Mouse (Mus musculus) right cerebral cortex, adult 2 months (tissue): ENCODE results near the gene Tcp1.
A peak's percentile ranks its signal among the peaks of the same experiment; 100 is the strongest.
"Not testable (repeated sequence)": the region's sequence is repeated elsewhere in the genome, so short reads cannot be mapped to it uniquely, and the experiment has no call there.

ENCODE experiments used
- DNase-seq, 2 experiments: peaks; one replicate each; pipeline ENCODE4 v3.0.0; 2021 to 2022; ENCODE audit warnings: low spot score in 2 of 2

Gene Tcp1

DNA sequence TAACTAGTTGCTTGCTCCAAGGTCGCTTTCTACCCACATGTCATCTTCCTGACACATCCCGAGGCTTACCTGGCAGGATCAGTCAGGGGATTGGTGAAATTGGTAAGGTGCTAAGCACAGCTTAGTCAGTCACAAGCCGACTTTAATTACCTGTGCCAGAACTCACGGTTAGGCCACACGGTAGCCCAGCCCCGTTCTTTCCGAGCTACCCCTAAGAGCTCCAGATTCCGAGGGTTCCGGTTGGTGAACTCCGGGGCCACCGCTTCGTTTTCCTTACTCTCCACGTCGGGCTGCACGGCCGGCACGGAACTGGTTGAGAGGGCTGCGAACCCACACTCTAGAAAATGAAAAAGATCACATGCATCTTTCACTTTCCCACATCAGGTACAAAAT is at the start of gene Tcp1:
Gene Tcp1 (plus strand): TSS at position 214 of the 393 bp plus-strand sequence.
- peak in 1 of 2 experiments; percentile 10 for DNase-seq

DNA sequence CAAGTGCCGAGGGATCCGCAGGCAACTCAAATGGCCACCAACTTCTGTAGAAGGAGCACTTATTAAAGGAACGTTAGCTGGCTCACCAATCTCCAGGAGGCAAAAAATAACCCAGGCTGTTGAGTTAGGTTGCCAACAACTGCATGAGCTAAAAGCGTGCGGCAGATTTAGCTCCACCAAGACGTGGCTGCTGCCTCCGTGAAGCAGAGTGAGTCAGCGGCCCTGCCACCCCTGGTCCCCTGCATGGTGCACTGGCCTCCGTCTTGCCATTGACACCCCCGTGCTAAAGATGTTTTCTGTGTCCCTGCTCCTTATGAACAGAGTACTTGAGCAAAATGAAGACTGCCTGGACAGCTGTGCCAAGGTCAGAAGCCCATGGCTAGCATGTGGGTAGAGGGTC is 48.6 kb upstream of the Tcp1 start:
- peak; percentile 72 to 78 for DNase-seq

DNA sequence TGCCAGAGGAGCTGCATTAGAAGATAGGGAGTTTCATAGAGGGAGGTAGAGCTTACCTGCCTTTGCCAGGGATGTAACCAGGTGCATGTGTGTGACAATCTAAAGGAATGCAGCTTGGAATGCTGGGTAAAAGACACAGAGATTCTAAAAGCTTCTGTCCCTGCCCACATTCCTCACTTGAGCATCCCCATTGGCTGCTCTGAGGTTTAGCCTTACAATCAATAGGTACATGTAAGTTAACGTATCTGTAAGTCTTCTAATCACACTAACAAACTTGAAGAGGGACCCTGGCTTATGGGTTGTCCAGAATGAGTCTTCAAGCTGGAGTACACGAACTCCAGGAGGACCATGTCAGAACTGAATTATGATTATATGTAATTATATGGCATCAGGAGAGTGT is 47.5 kb upstream of the Tcp1 start, which contains the start of gene Mas1:
Gene Mas1 (minus strand): TSS at position 101 of the 400 bp plus-strand sequence.
- DNase-seq: no peak

DNA sequence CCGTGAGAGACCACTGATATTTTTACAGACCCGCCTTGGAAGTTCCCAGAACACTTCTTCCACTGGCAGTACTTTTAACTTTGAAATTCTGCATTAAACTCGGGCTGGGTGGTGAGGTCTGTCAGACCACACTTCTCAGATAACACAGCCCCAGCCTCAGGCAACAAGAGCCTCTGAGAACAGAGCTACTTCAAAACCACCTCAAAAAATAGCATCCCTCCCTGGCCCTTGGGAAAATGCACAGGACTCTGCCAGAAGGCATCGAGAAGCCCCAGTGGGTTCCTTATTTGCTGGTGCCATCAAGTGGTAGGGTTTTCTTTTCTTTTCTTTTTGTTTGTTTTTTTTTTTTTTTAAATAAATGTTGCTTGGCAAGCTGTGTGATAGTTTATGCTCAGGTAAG is 46.9 kb upstream of the Tcp1 start:
- DNase-seq: no peak

DNA sequence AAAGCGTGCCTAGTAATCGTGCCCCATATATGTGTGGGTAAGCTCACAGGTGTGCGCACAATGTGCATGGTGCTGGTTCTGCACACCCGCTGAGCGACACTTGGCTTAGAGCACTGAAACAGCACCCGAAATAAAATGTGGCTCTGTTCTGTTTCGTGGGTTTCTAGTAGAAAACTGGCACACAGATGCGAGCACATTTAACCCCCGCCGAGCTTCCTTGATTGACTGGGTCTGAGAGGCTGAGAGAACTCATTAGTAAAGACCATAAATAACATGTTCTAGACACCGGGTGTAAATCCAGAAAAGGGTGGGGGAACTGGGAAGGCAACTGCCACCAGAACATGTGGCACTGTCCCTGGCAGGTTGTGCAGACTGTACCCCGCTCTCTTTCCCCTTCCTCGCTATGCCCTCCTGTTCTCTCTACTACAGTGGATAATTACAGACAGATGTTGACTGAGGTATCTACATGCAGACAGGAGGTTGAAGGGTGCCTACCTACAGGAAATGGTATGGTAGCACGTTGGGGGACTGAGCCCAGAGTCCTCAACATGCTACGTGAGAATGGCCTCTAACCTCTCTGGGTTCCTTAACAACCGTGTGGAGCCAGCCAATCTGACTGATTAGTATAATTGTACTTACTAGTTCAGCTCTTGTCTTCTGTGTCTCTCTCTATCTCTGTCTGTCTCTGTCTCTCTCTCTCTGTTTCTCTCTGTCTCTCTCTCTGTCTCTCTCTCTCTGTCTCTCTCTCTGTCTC is 43.0 kb upstream of the Tcp1 start:
- DNase-seq: peak in 1 of 2 experiments; percentile 60

DNA sequence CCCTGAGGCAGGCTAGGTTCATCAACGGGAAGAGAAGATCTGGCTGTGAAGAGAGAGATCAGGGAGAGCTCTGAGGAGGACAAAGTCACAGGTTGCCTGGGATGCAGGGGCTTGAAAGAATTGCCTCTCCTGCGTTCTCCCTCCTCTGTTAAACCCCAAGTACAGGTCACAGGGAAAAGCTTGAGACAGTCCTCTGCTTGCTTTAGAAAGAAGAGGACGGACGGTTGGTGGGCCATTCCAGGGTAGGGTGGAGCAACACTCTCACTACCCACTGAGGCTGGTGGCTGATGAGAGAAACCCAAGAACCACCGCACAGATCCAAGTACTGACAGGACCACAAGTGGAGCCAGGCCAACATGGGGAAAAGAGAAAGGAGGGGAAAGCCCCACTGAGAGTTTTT is 39.8 kb upstream of the Tcp1 start, which contains the start of gene Mrgprh:
Gene Mrgprh (plus strand): TSS at position 301 of the 400 bp plus-strand sequence.
- no peak for DNase-seq

DNA sequence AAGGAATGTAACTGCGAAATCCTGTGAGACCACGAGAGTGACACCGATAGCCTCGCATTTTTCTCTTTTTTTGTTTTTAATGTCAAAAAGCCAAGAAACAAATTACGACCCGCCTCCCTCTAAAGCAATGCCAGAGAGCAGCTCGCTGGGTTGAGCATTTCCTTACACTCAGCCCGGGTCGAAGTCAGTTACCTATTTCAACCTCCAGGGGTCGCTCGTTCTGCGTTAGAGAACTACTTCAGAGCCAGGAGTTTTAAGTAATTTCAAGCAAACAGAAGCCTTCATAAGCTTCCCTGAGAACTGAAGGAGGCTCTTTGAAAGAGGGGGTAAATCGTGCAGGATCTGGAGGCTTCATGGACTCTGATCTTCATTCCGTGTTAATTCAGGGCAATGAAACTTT is 35.3 kb upstream of the Tcp1 start:
- DNase-seq: peak; percentile 93 to 94

DNA sequence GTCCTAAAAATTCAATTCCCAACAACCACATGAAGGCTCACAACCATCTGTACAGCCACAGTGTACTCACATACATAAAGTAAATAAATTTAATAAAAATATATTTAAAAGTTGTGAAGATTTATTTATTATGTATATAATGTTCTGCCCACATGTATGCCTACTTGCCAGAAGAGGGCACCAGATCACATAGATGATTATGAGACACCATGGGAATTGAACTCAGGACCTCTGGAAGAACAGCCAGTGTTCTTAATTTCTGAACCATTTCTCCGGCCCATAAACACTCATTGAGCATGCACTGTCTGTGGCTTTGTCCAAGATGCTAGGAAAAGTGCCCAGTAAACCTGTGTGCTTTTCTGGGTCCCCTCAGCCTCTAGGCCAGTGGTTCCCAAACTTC is 34.3 kb upstream of the Tcp1 start:
- DNase-seq: no peak

DNA sequence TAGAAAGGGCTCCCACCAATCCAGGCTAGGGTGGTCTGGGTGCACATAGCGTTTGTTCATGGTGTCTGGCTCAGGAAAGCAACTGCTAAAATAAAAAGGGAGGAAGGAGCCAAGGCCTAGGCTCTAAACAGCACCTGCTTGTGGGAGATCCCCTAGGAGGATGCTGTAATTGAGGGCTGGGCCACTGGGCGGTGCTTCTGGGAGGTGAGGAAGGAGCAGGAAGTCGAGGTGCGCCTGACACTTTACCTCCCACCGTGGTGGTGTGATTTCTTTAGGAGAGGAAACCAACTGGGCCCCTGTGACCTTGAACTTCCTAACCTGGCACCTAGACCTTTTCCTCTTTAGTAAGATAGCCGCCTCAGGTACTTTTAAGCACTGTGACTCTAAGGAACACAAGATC is 28.9 kb upstream of the Tcp1 start:
- no peak for DNase-seq

DNA sequence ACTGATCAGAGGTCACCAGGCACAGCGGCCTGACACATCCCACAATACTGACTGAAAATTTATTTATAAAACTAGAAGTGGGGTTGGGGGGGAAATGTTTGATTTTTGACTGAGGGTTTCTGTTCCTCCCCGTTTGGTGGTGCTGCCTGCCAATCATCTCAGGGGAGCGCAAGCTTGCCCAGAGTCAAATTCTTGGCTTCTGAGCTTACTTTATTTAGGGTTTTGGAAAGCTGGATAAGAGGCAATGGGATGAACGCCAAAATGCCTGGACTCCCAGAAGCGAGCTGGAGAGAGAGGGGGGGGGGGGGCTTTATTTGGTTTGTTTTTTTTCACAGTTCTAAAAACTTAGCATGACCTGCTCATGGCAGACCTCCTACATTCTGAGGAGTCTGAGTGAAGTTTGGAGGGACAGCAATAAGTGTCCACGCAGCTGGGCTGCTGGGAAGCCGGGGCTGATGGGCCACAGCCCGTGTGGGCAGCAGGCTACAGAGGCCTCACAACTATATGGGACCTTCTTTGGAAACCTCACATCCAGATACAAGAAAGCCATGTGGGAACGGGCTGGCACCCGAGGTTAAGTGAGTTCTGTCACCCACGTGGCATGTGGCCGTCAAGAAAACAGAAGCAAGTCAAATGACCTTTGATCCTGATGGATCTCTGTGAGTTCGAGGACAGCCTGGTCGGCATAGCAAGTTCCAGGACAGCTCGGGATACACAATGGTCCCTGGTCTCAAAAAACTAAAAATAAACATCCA is 28.3 kb upstream of the Tcp1 start:
- no peak for DNase-seq

DNA sequence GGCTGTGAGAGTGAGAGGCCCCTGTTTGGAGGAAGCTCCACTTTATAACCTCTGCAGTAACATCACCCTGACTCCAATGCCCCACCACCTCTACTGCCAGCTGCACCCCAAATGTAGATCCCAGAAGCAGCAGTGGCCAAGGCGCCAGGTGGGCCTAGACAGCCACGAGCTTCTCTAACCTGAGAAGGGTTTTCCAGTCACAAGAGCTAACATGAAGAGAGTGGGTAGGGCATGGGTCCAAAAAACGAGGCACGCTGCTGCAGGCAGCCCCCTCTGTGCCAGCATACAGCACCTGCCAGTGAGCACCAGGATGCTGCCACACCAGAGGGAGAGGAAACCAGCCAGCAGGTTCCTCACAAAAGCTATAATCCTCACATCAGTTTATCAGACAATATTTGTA is 24.4 kb upstream of the Tcp1 start:
- DNase-seq: no peak

DNA sequence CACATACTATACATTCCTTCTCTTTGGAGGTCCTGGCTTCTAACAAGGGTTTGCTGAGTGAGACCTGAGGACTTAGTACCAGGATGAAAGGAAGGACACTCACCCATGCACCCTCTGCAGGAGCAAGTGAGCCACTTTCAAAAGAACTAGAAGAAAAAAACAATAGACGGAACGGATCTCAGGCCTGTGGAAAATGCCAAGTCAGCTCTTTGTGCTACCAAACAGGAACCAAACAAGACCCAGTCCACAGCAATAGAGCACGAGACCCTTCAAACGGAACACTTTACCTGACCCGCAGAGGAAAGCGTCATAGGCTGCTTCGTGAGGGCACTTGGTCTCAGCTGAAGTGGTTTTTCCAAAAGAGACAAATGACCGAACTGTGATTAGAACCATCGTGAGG is 23.5 kb upstream of the Tcp1 start:
- DNase-seq: no peak

DNA sequence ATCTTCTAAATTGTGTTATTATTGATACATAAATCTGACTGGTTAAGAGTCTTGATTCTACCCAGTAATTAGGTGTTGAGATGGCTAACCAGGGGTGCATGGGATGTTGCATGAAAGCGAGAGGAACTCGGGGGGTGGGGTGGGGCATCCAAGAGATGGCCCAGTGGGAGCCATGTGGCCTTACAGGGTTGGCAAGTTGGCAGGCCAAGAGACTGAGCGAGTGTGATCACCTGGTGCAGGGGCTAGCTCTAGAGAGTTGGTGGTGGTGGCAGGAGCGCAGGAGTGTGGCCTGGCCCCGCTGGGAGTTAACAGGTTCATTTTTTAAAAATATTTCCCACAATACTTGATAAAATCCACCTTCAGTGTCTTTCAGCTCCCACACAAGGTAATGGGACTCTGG is 17.8 kb upstream of the Tcp1 start:
- no peak for DNase-seq

DNA sequence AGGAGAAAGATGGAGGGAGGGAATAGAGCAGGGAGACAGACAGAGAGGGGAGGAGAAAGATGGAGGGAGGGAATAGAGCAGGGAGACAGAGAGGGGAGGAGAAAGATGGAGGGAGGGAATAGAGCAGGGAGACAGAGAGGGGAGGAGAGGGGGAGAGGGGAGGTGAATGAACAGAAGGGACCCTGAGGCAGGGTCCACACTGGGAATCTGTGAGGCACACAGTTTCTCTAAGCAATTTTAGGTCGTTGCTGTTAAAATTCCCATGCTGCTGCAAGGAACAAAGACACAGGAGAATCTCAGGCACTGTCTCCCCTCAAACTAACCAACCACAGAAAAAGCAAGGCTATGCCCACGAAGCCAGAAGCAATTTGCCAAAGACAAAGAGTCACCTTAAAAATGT is 16.9 kb upstream of the Tcp1 start:
- DNase-seq: not testable (repeated sequence)

DNA sequence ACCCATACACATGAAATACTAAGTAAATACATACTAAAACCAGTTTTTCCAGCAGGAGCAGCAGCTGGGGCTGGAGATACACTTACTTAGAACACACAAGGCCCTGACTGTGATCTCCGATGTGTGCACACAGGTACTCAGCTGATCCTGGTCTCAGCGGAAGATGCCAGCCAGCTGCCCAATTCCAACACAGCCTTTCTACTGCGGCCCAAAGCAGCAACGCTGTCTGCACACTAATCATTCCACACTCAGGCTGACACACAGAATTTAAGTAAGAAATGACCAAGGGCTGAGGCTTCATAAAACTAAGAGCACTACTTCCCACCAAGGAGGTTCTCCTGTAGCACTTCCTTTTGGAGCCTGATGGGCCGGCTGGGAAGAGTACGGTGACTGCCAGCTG is 13.2 kb upstream of the Tcp1 start:
- no peak for DNase-seq

DNA sequence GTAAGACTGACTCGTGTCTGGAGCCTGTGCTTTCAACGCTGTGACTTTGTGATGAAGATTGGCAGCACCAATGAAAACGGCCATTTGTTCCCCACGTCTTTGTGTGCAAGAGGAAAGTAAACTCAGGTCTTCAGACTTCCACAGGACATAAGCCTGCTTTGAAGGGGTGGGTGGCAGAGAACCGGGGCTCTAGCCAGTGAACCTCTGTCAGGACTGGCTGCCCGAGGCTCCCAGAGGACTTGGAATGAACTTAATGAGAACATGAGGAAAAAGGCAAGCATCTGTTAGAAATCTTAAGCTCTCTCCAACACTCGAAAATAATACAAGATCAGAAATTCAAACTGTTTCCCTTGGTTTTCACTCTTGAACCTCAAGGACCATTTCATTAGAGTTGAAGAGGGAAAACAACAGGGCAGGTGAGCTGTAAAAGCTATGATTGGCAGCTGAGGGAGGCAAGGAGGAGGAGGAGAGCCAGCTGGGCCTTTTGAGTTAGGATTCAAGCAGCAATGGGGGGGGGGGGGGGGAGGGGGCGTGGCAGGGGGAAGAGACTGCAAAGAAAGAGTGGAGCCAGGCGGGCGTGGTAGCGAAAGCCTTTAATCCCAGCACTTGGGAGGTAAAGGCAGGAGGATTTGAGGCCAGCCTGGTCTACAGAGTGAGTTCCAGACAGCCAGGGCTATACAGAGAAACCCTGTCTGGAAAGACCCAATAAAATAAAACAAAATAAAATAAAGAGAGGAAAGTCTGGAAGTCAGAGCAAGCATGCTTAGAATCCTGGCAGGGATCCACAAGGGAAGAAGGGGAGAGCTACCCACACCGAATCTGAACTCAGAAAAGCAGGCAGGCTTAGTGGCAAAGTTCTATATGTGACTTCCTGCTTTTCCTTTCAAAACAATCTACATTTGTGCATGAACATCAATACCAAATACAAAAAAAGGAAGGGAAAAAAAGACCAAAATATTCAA is 11.8 kb upstream of the Tcp1 start:
- no peak for DNase-seq

DNA sequence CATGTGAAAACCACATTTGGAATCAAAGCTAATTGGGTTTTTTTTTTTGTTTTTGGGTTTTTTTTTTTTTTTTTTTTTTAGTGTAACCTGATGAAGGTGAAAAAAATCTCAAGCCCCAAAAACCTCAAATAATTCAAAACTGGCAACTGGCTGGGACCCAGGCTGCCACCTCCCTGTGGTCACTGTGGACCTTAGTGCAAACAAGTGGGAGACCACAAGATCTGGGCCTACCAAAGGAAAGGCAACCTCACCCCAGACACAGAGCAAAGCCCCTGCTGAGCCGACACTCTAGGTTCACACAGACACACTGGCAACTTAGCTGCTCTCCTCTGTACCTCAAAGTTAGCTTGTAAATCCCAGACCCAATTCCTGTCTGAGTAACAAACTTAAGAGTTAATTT is 11.2 kb upstream of the Tcp1 start:
- DNase-seq: no peak

DNA sequence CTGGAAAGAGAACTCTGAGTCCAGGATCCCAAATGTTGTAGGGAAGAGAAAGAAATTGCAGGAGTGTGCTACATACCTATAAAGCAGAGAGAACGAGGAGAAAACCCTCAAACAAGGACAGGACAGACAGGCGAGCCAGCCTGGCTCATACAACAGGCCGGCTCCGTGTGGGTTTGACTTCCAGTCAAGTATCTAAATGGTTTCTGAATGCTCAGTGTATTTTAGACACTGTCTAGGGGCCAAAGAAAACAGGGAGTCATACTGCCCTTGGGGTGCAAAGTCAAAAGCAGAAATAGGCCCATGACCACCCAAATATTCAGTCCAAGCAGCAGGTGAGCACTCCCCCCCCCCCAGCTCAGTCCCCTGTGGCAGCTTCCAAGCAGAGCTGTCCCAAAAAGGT is 9.7 kb upstream of the Tcp1 start:
- no peak for DNase-seq

DNA sequence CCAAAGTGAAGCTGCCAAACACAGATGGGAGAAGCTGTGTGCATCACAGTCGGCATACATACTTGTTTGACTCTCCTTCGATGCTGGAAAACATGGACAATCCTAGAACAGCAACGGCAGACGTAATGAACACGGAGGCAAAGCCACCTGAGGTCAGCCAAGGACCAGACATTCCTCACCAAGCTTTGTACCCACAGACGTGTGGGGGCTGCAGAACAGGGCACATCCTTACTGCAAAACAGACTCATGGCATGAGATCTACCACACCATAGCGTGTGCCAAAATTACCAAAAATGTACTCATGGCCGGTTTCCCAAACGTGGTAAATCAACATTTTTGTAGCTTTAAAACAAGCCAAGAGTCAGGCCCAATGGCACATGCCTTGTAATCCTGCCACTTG is 9.1 kb upstream of the Tcp1 start:
- DNase-seq: no peak

DNA sequence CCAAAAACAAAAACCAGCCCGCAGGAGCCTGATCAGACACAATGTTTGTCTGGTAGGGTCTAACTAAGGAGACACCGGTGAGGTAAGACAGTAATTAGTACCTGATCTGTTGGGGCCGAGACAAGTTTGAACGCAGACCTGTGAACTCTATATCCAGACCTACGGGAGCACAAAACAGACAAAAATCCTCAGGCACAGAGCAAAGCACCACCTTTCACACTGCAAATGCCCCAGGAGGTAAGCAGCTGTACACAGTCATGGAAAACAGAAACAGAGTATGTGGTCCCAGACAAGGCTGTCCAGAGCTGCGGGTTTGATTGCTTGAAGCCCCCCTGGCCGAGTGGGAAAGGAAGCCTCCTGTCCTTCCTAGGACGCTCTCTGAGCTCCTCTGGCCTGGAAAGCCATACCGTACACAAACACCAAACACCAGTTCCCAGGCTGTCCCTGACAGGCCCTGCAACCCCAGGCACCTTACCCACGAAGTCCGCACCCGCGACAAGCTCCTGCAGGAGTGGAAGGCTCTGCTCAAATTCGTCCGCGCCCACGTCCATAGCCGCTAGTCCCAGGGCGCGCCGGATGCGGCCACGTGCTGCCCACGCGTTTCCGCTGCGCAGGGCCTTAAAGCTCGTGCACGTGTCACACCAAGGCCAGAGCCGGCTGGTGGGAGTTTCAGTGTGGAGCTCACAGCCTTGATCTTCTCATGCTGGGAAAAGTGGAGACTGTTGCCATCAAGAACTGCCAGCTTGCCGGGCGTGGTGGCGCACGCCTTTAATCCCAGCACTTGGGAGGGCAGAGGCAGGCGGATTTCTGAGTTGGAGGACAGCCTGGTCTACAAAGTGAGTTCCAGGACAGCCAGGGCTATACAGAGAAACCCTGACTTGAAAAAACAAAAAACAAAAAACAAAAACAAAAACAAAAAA is 5.9 kb upstream of the Tcp1 start, which contains the start of gene Pnldc1:
Gene Pnldc1 (minus strand): TSS at position 870 of the 920 bp plus-strand sequence.
- DNase-seq: no peak

DNA sequence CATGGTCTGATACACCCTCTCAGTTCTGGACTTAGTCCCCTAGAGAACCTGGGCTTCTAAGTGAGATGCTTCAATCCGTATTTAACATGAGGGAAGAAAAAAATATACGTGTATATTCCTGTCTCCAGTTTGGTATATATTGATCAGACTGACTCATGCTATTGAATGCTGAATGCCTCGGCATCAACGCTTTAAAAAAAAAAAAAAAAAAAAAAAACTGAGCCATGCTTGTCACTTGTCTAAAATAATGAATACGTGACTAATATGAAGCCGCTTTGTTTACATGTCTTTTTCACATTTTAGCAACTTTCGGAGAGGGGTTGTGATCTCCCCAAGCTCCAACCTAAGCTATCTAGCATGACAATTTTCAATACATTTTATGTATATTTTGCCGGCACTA is 5.1 kb upstream of the Tcp1 start:
- no peak for DNase-seq
